Mouse (Mus musculus) thymus, postnatal 4 days (tissue): ENCODE data around the gene Siglec1.
"Not testable (repeated sequence)": the region's sequence is repeated elsewhere in the genome, so short reads cannot be mapped to it uniquely, and the experiment has no call there.

Experiments used
- DNase-seq: peaks from one replicate; pipeline ENCODE4 v3.0.0; 2021

The Siglec1 gene

GRCm38 (mm10) chr2:131086667-131087390 is at the start of gene Siglec1:
Gene Siglec1 (minus strand): TSS chr2:131086765.
- DNase-seq, result no peak

- DNase-seq, result no peak
These were observed 49.1 kb upstream of the Siglec1 start for GRCm38 (mm10) chr2:131135521-131136139.

DNA sequence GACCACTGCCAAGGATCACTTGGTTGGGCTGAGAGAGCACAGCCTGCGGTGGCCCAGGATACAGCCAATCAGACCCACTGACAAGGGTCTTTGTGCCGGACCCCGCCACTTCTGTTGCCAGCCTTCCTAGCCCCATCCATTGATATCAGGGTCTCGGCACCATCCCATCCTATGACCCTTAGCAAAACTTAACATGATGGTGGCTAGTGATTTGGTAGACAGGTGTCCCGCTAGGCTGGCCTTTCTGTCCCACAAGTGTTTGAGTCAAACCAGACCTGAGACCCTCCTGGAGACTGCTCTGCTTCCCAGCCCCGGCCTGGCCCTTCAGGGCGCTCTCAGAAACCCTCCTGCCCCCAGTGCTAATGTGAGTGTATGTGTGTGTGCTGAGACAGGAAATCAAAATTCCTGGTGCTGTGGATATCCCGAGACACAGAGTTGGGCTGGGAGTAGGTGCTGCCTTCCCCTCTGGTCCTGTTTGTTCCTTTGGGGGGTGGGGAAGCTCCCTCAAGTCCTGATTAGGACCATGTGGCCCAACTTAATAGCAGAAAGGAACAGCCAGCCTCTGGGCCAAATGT is 48.3 kb upstream of the Siglec1 start:
- DNase-seq, result no peak

- DNase-seq, result no peak
These were observed 47.8 kb upstream of the Siglec1 start for GRCm38 (mm10) chr2:131134381-131134780.

GRCm38 (mm10) chr2:131132930-131133547 is 46.5 kb upstream of the Siglec1 start, which contains the start of gene Gm11037:
Gene Gm11037 (plus strand): TSS chr2:131133497.
- no peak for DNase-seq

GRCm38 (mm10) chr2:131132111-131132888 is 45.7 kb upstream of the Siglec1 start:
- DNase-seq, result no peak

GRCm38 (mm10) chr2:131130849-131131248 is 44.3 kb upstream of the Siglec1 start:
- DNase-seq, result no peak

- DNase-seq, result no peak
These were observed 43.3 kb upstream of the Siglec1 start for GRCm38 (mm10) chr2:131129836-131130235.

GRCm38 (mm10) chr2:131128636-131129157 is 42.1 kb upstream of the Siglec1 start:
- no peak for DNase-seq

- no peak for DNase-seq
These were observed 41.6 kb upstream of the Siglec1 start for GRCm38 (mm10) chr2:131128211-131128610.

DNA sequence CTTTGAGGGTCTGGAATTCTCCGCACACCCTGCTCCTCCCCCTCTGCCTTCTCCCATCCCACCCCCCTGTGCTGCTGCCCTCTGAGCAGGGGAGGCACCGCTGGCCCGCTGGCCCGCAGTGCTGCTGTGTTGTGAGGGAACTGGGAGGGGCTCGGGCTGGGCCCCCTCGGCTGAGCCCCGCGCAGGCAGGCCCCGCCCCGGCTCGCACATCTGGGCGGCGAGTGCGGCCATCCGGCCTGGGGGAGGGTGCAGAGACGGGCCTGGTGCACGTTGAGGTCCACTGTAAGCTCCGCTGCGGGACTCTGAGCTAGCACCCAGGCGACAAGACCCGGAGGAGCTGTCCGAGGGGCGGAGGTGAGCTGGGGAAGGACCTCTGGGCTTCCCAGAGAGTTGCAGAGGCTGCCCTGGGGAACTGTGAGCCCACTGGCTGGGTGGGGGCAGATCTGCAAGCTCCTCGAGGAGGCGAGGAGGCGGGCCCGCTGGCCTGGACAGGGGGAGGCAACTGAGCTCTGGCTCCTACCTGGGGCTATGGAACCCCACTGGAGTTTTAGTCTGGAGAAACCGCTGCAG is 40.7 kb upstream of the Siglec1 start, which contains the start of gene Hspa12b:
Hspa12b (plus strand) TSS at position 120 of the 570 bp plus-strand sequence.
- peak; percentile 67 for DNase-seq

GRCm38 (mm10) chr2:131125964-131126815 is 39.6 kb upstream of the Siglec1 start:
- no peak for DNase-seq

DNA sequence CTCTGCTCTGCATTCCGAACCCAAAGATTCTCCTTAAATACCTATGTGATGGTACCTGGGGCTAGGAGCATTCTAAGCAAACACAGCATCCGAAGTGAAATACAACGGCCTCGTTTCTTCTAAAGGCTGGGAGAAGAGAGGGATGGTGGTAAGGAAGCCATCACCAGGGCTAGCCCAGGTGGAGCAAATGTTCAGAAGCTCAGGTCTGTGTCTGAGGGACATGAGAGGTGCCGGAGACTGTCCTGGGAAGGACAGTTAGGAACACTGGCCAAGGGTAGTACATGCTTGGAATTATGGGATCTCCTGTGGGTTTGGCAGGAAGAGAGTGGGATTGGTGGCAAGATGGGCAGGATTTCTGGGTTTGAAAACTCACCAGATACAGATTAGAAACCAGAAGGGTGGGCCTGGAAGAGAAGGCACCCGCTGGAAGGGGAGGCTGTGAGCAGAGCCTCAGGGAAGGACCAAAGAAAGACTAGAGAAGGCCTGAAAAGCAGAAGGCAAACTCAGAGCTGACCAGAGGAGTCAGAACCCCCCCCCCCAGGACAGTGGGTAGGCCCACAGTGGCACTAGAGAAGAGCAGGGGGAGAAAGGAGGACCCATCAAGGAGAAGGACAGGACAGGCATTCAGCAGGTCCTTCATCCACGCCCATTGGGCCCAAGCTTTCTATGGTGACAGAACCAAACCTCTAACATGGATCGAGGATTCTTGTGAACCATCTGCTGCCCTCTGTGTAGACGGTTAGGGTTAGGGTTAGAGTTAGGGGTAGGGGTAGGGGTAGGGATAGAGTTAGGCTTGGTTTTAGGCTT is 38.8 kb upstream of the Siglec1 start:
- DNase-seq, result no peak

- no peak for DNase-seq
These were observed 37.6 kb upstream of the Siglec1 start for GRCm38 (mm10) chr2:131124166-131124565.

DNA sequence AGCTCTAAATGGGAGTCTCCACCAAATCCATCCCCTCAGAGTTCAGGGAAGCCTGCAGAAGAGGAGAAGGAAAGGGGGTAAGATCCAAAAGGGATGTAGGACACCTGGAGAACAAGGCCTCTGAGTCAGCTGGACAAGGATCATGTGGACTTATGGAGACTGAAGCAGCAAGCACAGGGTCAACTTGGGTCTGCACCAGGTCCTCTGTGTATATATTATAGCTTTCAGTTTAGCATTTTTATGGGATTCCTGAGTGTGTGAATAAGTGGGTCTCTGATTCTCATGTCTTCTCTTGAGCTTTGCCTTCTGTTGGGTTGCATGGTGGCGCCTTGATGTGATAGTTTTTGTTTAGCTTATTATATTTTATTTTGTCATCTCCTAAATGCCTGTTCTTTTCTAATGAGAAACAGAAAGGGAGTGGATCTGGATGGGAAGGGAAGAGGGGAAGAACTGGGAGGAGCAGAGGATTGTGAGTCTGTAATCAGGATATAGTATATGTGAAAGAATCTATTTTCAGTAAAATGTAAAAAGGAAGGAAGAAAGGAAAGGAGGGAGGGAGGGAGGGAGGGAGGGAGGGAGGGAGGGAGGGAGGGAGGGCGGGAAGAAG is 32.5 kb upstream of the Siglec1 start:
- DNase-seq, result no peak

DNA sequence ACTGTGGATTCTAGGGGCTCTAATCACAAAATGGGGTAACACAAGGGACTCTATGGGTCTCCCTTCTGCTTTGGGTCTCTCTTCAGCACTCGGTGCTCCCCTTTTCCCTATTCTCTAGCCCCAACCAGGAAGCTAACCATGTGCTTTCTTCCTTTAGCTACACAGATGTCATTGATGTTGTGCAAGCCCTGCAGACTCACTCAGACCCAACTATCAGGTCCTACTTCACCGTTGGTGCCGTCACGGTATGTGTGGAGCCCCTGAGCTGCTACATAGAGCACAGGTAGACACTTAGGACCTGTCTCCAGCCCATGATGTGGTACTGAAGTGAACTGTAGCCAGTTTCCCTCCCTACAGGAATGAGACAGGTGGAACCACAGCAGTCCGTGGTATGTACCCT is 19.4 kb upstream of the Siglec1 start:
- no peak for DNase-seq

GRCm38 (mm10) chr2:131105061-131105460 is 18.5 kb upstream of the Siglec1 start:
- DNase-seq, result not testable (repeated sequence)

GRCm38 (mm10) chr2:131104021-131104420 is 17.5 kb upstream of the Siglec1 start:
- DNase-seq, result no peak

GRCm38 (mm10) chr2:131101530-131101929 is 15.0 kb upstream of the Siglec1 start:
- no peak for DNase-seq

DNA sequence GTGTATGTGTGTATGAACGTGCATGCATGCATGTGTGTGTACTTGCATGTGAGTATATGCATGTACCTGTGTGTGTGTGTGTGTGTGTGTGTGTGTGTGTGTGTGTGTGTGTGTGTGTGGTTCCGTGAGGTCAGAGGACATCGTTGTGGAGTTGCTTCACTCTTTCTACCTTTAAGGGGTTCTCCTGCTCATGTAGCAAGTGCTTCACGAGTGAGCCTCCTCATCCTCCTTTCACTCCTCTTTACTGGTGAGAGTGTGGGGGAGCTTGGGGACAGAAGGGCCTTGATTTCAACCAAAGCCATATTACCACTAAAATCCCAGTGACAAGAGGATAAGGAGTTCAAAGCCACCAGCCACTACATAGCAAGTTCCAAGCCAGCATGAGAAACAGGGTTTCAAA is 10.5 kb upstream of the Siglec1 start:
- no peak for DNase-seq
